Mouse (Mus musculus): ENCODE data around the gene Ttll1.

Ttll1 gene

GRCm38 (mm10) chr15:83452219-83452760 lies 58.4 kb downstream of the Ttll1 start:
- no peak for DNase-seq

DNA sequence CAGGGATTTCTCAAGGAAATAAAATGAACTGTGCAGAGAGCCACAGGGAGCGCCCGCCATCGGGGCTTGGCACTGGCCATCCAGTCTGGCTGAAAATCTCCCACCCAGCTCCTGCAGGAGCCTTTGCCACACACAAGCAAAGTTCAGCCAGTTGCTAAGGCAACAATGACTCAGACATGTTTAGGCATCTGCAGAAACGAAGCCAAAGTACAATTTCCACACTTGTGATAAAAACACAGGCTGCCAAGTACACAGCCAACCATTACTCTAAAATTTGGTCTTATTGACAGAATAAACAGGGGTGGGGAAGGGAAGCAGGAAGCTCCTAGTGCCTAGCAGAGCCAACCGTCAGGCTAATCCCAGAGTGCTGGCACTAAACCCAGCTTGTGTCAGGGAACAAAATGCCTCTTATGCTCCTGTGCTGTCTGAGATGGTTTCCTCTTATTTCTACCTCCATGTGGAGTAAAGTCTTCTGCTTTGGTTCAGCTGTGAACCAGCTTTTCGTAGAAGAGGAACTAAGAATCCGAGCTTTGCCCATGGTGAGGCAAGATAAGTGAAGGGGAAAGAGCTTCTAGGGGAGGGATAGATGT lies 59.0 kb downstream of the Ttll1 start:
- no peak for DNase-seq

- DNase-seq, result no peak
Measured at GRCm38 (mm10) chr15:83450007-83450406, 60.7 kb downstream of the Ttll1 start.

DNA sequence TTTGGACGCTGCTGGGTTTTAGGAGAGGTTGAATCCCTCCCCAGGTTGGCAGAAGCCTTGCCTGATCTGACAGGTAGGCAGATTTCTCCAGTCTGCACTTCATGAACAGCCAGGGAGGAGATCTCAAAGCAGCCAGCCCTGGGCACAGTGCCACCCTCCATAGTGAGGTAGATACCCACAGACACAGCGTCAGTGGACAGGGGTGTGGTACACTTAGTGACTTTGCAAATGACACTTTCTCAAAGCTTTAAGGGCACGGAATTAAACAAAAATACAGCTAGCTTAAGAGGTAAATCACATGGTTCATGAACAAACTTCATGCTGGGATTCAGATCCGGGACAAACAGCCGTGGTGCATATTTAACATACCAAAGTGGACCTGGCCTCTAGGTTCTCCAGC lies 62.0 kb downstream of the Ttll1 start:
- no peak for DNase-seq

- no peak for DNase-seq
Measured at GRCm38 (mm10) chr15:83447791-83448544, 62.7 kb downstream of the Ttll1 start.

DNA sequence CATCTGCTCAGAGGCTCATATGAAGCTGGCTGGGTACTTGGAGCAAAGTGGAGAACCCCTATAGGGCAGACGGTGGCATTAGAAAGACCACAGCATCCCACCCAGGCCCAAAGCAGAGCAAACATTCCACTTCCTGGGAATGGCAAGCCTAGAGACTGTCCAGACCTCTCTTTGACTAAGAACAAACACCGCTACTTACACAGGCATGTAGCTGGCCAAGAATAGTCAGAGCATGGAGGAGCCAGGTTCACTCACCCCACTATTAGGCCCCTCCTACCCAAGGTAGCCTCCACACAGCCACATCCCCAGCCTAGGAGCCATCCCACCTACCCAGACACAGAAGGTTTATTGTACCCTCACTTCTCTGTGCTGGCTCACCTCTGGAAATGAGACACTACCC lies 64.8 kb downstream of the Ttll1 start:
- DNase-seq, result no peak

GRCm38 (mm10) chr15:83445383-83445782 lies 65.3 kb downstream of the Ttll1 start:
- no peak for DNase-seq

DNA sequence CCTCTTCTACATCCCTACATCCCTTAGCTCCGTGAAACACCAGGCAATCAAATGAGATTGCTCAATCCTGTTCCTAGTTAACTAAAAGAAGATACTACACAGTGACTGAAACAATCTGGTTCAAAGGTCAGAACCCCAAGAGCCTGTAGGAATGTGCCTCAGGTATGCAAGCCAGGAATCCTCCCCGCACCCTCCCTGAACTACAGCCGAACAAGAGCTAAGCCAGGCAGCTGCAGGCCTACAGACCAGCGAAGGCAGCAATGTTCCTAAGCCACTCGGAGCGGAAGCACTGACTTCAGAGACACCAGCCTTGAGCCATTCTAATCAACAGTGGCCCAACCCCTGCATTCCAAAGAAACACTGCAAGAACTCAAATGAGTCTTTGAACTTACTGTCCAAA lies 66.3 kb downstream of the Ttll1 start:
- no peak for DNase-seq

DNA sequence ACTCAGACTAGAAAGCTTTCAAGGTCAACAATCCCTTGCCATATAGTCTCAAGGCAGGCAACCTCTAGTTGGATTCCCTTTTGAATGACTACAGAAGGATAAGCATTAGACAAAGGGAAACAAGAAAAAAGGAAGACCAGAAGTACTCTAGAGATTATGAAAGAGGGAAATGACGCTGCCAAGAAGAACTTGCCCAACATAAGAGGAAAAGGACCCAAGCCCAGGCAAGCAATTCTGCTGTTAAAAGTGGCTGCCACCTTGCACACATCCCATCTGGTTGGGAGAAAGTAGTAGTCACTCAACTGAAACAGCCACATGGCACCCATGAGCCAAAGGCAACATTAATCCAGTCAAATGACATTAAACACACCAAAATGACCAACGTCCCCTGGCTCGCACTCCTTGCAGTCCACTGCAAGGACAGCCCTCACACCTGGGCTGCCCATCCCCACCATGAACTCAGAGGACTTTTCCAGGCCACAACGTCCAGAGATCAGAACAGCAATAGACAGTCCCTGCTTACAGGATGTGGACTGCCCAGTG lies 68.1 kb downstream of the Ttll1 start:
- no peak for DNase-seq

DNA sequence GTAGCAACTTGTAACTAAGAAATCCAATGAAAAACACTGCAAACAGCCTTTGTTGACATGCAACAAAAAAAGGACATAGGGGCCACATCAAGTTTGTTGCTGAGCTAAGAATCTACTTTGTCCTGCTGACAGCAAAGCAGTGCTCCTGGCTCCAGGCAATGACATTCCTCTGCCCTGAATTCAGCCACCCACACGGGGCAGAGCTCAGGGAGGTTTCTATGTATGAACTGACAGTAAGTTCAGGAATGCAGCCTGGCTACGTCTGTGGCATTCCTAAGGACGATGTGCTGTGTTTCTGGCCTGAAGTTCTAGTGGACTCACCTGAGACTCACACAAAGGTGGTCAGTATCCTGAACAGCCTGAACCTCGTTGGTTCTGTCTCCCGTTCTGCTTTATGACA lies 70.0 kb downstream of the Ttll1 start:
- DNase-seq, result no peak

GRCm38 (mm10) chr15:83436541-83436940 lies 74.2 kb downstream of the Ttll1 start:
- no peak for DNase-seq

DNA sequence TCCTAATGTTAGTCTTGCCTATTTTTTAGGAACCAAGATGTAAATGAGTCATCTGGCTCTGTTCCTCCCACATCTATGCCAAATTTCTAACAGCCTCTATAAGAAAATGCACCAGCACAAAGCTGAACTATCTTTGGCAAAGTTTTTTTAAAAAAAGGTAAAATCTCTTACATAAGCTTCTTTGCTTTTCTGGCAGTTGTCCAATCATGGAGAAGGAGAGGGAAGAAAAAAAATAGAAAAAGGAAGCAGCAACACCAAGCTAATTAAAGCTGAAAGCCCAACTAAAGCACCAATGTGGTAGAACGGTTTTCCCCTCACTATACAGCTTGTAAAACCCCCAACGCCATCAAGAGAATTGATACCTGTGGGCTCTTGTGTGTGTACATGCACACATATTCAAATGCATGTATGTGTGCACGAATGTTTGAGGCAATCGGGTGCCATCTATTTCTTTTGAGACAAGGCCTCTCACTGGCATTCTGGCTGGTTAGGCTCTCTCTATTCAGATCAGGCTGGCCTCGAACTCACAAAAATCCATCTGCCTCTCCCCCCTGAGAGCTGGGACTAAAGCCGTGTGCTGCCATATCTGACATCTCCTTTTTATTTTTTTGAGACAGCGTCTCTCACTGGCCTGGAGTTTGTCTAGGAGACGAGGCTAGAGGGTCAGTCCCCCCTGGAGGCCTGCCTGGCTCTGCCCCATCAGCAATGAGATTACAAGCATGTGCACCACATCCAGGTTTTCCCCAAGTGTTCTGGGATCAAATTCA lies 75.2 kb downstream of the Ttll1 start:
- no peak for DNase-seq

DNA sequence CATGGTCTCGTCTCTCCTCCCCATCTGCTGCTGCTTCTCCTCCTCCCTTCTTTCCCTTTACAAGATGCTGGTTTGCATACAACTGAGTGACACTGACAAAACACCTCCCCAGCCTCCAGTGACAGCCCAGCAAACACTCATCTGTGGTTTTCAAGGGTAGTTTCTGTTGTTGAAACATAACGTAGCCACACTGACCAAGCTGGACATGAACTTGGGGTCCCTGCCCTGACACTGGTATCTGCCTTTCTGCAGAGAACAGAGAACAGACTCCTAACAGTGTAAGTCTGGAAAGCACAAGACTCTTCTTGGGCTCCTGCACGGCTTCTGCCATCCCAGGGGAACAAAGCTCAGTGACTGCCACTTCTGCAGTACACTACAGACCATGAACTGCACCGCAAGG lies 76.0 kb downstream of the Ttll1 start:
- DNase-seq, result no peak

All from cerebellum, adult 11 months (tissue).